Mouse (Mus musculus): ENCODE data around the gene Ikbip.

DNA sequence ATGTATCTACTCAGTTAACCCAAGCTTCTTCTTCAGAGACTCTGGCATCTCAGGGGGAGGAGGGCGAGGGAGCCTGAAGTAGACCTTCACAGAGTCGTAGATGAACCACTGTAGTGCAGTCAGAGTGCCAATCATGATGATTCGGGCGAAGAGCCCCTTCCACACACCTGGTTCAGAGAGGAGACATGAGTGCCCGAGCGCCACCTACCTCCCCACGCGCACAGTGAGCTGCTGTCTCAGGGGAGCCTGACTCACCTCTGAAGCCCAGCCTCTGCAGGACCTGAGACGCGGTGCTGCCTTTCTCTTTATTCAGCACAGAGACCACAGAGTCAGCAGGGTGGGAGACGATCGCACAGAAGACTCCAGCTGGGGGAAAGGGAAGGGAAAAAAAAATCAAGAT is 34.2 kb downstream of the Ikbip start:
- no peak for TF ChIP-seq CTCF (IDR thresholded peaks at IDR 0.05; ENCODE audit: low read depth)
- TF ChIP-seq EP300 (IDR thresholded peaks at IDR 0.05; ENCODE audit: low read depth), result no peak

Measured in heart, postnatal 0 days (tissue).